Mouse (Mus musculus) spleen, postnatal 10 days (tissue): ENCODE data around the gene 1810010H24Rik.
A peak's percentile ranks its signal among the peaks of the same experiment; 100 is the strongest.
"Not testable (repeated sequence)": the region's sequence is repeated elsewhere in the genome, so short reads cannot be mapped to it uniquely, and the experiment has no call there.

Source experiments
- DNase-seq, 2 experiments: peaks; one replicate each; pipeline ENCODE4 v3.0.0; 2021 to 2022; ENCODE audit warnings: low spot score in 2 of 2

1810010H24Rik gene

DNA sequence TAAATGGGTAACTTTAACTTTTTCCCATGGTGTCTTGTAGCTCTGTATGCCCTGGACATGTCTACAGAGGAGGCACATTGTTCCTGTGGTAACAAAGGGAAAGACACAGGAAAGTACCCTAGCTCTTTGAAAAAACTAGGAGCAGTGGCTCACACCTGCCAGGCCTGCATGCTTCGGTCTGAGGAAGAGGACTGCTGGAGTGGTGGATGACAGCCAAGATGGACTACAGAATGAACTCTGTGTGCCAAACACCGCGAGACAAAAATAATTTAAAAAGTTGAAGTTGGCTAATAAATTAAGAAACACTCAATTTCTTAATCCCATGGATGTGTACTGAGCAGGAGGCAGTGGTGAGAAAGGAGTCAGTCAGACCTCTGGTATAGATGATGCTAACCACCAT is 15.9 kb downstream of the 1810010H24Rik start:
- no peak for DNase-seq

DNA sequence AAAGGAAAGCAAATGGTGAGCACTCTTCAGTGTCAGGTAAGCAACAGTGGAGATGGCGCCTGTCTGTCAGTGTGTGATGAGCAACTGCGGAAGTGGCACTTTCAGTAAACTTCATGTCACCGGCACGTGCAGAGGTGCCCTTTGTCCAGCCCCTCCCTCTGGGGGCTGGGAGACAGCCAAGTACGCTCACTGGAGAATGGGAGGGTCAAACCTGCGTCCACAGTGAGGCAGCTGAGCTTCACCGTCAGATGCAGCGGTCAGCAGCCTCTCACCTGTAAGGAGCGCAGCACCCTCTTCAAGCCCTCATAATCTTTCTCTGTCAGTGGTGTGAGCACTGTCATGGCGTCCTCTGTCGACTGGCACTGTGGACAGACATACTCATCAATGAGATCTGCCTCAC is 17.9 kb downstream of the 1810010H24Rik start:
- DNase-seq, result no peak

DNA sequence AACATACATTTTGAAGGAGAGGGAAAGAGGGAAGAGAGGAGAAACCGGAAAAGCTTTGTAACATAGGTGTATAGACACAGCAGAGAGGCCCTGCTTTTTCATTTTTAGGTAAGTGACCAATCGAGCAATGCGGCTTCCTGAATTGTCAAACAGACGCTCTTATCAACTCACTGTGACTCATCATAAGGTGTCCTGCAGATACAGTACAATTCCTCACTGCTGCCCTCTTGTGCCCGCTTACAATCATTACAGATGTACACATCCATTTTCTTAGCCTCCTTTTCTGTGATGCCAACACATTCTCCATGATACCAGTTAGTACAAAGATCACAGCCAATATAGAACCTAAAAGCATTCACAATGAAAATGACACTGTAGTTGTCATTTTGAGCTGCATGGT is 18.8 kb downstream of the 1810010H24Rik start:
- peak; percentile 64 to 88 for DNase-seq

DNA sequence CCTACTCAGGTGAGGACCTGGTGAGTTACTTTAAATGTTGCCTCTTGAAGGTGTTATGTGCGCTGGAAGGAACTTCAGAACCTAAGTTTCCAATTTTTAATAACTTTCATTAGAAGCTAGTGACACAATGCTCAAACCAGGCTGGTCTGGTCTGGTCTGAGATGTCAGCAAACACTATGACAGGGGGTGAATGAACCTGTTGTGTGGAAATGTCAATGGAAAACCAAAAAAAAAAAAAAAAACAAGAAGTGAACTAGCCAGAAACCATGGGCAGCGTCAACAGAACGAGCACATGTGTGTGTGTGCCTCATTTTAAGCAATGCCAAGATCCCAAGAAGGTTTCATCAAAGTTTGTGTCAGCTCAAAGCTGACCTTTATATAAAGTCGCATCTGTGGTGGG is 20.1 kb downstream of the 1810010H24Rik start:
- DNase-seq, result no peak

DNA sequence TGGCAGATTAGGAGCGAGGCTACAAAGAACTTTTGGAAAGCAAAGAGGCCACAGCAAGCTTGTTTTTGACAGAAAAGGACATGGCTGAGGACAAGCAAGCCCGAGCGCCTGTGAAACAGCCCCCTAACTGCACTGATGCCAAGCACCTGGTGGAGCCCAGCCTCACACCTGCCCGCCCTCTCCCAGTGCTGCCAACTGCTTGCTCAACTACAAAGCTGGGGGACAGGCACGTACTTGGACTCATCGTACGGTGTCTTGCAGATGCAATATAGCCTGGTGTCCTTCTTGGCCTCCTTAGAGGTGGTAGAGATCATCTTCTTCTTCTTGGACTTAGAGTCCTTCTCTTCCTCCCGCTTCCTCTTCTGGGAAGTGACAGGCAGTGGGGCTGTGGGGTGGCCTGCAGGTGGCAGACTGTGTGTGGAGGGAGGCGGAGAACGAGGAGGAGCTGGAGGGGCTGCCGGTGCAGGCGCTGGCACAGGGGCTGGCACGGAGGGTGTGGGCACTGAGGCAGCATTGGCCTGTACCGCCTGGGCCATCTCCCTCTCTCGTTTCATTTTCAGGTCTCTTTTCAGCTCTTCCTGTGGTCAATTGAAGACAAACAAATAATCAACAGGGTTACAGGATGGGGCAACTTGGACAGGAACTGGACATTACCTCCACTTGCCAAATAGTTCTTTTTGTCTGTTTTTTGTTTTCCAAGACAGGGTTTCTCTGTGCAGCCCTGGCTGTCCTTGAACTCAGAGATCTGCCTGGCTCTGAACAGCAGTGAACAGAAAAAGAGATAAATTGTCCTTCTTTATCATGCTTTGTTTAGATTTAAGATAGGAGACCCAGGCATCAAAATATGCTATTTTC is 21.5 kb downstream of the 1810010H24Rik start:
- DNase-seq, result no peak

DNA sequence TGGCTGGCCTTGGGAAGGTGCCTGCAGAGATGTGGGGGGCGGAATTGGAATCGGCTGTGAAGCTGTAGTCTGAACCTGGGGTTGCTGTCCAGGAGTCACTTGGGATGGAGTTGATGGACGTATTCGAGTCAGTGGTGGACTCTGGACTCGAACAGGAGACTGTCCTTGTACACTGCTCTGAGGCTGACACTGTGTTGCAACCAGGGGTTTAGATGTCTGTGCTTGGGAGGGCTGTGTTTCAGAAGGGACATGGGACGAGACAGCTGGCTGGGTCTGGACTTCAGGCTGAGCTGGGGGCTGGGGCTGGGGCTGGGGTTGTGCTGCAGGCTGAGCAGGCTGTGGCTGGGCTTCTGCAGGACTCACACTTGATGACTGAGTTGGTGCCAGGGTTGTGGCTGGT is 29.4 kb downstream of the 1810010H24Rik start:
- no peak for DNase-seq

DNA sequence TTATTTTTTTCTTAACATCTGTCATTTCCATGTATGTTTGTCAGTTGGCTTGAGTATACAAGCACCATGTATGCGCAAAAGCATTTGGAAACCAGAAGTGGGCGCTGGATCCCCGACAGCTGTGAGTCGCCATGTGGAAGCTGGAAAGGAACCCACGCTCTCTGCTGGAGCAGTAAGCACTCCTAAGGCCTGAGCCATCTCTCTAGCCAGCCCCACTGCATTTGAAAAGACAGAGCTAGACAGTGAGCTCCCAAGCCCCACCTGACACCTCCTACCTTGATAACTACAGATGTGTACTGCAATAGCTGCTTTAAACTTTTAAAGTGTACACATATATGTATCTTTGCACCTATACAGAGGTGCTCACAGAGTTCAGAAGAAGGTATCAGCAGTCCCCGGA is 31.9 kb downstream of the 1810010H24Rik start:
- no peak for DNase-seq

DNA sequence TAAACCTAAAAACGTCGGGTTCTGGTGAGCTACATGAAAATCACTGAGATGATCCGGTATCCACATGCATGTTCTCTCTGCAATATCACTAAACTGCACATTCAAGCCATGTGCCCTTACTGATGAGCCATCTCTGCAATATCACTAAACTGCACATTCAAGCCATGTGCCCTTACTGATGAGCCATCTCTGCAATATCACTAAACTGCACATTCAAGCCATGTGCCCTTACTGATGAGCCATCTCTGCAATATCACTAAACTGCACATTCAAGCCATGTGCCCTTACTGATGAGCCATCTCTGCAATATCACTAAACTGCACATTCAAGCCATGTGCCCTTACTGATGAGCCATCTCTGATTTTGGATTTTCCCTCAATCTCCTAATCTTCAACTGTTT is 34.2 kb downstream of the 1810010H24Rik start:
- not testable (repeated sequence) for DNase-seq

DNA sequence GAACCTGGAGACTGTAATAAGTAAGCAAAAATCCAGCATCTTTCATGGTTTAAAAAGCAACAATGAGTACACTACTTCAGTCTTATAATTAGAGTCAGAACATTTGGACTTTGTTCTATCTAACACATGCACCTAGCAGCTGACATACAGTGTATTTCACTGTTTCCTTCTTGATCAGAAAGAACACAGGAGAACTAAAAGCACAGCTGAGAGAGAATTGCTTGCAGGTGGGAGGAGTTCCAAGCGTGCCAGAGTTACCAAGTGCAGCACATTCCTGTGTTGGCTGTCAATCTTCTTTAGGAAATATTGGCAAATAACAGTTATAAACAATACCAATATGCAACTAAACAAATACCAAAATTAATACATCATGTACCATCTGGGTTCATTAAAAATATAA is 35.5 kb downstream of the 1810010H24Rik start:
- no peak for DNase-seq

DNA sequence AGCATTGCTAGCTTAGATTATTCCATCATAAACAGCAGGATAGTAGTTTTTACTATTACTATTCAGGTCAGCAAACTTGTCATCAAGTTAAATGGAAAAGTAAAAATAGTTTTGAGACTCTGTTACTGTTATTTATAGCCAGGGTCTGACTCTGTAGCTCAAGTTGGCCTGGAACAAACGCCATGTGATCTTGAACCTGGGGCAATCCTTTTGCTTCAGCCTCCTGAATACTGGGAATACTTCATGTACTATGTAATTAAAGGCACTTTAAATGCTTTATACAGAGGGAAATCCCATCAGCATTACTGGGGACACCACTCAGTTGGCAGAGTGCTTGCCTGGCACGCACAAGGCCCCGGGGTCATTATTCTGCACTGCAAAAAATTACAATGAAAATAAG is 37.6 kb downstream of the 1810010H24Rik start:
- DNase-seq, result no peak

DNA sequence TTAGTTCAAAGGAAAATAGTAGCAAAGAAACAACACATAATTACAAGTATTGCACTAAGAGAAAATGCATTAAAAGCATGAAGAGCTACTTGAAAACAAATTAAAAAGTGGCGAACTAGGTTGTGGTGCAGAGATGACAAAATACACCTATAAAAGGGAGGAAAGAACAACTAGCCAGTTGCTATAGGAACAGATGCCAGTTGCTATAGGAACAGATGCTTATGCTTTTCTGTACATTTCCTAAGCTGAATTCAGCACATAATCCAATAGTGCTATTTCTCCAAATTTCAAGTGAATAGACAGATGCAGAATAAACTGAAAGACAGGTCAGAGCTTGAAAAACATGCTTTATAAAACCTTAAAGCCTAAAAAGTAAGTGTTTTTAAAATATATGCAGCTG is 39.1 kb downstream of the 1810010H24Rik start:
- no peak for DNase-seq

DNA sequence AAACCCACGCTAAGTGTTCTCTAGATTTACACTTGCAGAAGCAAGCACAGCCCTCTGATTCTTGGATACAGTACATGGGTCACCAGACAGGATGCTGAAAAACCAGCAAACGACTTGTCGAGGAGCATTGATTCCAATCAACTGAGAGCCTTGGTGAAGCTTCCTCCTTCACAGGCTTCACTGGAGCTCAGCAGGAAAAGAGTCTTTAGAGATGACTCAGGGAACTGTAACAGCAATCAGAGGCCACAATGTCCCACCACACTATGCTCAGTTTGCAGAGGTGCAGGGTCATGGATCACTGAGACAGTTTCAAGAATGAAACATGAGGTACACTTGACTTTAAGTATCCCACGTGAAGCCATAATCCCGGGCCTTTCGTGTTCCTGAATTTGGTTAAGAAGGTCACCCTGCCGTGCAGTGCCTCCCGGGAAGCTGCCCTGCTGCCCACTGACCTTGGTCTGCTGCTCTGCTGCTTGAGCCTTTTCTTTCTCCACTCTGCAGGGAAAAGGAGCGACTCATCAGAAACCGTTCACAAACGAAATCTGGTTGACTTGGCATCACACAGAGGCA is 39.8 kb downstream of the 1810010H24Rik start:
- no peak for DNase-seq
